Mouse (Mus musculus) layer of hippocampus, adult 2 months (tissue): ENCODE measurements around the gene Ephb3. TPM values are rescaled to one million over a fixed set of nuclear protein-coding genes. Genes with fewer than 3 reads are reported as not detected.
"Not testable (repeated sequence)": the region's sequence is repeated elsewhere in the genome, so short reads cannot be mapped to it uniquely, and the experiment has no call there.

Source experiments
- DNase-seq, 2 experiments: peaks; one replicate each; pipeline ENCODE4 v3.0.0; 2022; ENCODE audit warnings: low spot score in 2 of 2
- H3K27ac ChIP-seq: fragments of 200-600 bp; 2 replicates; pipeline ENCODE4 v1.8.1; 2022
- H3K4me3 ChIP-seq: fragments of 200-600 bp; 2 replicates; pipeline ENCODE4 v1.8.1; 2022; ENCODE audit warnings: mild to moderate bottlenecking
- CTCF ChIP-seq: fragments of 200-600 bp; conservative IDR thresholded peaks from 2 replicates; pipeline ENCODE4 v1.8.1; 2022; ENCODE audit warnings: antibody characterized with exemption, mild to moderate bottlenecking, moderate library complexity
- long read RNA-seq, 2 experiments: library from polyadenylated mRNA; stranded (forward); transcript quantifications; one replicate each; pipeline ENCODE4 v2.0.0; 2021; ENCODE audit warnings: borderline mapping rate in 2 of 2
- total RNA-seq, 2 experiments: library from RNA; stranded (reverse); gene quantifications; 2 replicates each; pipeline ENCODE4 v1.2.3; 2021

Gene Ephb3
- 10 to 100 TPM; 18.6 to 19.3 TPM for total RNA-seq
- long read RNA-seq, experiment 1, full-length matches to known transcripts, result 11 of 18 reads
- long read RNA-seq, experiment 1, partial matches to known transcripts, result 3 of 18 reads
- long read RNA-seq, experiment 1, other reads (novel, unspliced or antisense), result 4 of 18 reads
- long read RNA-seq, experiment 2, full-length matches to known transcripts, result 20 of 33 reads
- long read RNA-seq, experiment 2, partial matches to known transcripts, result 10 of 33 reads
- long read RNA-seq, experiment 2, other reads (novel, unspliced or antisense), result 3 of 33 reads

DNA sequence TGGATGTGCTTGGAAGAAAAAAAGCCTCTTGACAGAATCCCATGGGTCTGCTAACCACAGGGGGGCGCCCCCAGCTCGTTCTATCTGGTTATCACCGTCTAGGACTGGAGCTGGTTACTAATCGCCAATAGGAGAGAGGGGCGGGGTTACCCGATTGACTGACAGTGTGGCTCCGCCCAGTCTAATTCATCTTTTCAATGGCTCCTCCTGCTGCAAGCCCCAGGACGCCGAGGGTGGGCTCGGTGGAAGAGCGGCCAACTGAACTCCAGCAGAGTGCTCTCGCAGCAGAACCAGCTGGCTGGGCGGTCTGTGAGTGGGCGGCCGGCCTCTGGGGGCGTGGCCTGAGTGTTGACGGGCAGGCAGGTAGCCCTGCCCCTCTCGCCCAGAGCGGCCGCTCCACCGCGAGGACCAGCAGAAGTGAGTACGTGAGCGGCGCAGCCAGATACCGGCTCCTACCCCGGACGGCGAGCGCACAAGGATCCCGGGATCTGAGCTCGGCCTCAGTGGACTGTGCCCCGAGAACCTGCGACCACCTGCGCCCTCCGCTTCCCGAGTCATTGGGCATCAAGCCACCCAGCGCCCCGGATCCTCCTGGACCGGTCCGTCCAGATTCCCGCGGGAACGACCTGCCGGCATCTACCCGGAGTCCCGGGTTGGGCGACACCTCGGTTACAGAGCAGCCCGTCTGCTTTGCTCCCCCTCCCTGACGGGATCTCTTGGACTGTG lies at the start of gene Ephb3:
TSS of gene Ephb3 (plus strand) at position 389 of the 726 bp plus-strand sequence.
- Histone ChIP-seq H3K27ac (peak within 1 kb of the TSS; percentile 89), H3K4me3 (peak within 1 kb of the TSS; percentile 77)
- DNase-seq, result peak; percentile 99
- TF ChIP-seq CTCF, result peak; percentile 93

DNA sequence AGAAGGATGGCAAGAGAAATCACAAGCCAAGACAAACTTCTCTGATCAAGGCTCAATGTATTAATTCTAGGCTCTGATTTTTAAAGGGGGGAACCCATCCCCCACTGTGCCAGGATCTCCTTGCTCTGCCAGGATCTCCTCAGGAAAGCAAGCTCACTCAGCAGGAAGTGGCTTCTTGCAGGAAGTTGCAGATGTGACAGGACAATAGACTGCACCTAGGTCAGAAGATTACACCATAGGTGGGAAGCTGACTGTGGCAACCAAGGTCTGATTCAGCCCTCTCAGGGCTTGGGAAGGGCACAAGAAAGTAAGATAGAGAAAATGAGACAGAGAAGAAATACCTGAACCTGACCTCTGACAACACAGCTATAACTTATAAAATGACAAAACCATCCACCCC lies 48.3 kb upstream of the Ephb3 start:
- H3K4me3 ChIP-seq, DNase-seq, H3K27ac ChIP-seq: not testable (repeated sequence)

DNA sequence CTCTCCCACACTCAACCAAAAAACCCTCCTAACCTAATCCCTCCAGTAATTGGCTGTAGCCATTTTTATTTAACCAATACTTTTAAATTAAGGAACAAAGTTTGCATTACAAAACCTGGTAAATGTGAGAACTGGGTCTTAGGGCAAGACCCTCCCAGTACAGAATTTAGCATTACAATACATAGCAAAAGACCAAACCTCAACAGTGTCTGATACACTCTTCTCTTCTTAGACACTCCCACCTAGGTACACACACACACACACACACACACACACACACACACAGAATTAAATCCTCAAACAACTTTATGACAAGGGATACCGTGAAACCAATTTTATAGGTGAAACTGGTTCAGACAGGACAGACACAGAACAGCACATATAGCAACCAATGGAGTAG lies 45.3 kb upstream of the Ephb3 start:
- H3K4me3 ChIP-seq, H3K27ac ChIP-seq, DNase-seq: not testable (repeated sequence)

DNA sequence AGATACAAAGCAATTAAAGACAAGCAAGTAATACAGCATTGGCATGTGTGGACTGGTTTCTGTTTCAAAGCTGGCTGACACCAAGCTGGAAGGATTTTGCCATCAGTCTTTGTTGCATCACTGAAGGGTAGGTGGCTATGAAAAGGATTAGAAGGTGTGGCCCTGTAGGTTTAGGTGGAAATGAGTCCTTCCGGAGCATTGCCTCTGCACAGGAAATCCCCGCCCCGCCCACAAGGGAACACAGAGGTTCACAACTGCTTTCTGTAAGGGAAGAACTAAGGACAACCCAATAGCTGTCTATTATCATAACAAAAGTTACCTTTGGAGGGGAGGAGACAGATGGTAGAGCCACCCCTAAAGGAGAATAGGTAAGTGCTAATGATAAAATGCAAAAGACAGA lies 41.1 kb upstream of the Ephb3 start:
- not testable (repeated sequence) for DNase-seq, H3K4me3 ChIP-seq, H3K27ac ChIP-seq

DNA sequence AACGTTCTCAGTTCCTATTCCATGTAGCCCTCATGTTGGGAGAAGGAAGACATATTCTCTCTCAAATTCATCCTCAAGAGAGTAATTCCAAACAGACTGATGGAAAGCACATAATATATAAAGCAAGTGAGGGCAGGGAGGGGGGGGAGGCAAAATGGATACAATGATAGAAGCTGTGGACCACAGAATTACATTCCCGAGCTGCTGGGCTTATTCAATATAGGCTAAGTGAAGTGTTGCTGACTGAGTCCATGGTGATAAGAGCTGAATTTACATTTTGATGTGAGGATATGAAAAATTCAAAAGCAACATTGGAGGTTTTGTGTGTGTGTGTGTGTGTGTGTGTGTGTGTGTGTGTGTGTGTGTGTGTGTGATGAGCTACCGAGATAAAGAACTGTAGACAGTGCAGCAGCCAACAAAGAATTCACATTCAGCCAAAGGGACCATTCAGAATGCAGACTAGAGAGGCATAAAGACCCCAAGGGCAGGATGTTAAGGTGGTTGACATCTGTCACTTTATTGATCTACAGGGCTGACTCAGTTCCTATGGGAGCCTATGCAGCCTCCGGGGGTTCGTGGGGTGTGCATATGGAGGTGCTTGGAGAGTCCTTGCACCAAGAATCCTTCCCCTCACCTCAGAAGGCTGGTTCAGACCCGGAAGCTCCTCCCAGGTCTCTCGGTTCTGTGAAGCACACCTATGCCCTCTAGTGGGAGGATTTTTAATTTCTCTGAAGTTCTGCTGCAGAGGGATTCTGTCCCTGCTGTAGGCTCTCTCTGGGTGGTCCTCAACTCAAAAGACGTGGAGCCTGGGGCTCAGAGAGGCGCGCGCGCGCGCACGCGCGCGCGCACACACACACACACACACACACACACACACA lies 39.0 kb upstream of the Ephb3 start:
- TF ChIP-seq CTCF, result peak; percentile 38
- H3K27ac ChIP-seq, DNase-seq, H3K4me3 ChIP-seq: not testable (repeated sequence)

DNA sequence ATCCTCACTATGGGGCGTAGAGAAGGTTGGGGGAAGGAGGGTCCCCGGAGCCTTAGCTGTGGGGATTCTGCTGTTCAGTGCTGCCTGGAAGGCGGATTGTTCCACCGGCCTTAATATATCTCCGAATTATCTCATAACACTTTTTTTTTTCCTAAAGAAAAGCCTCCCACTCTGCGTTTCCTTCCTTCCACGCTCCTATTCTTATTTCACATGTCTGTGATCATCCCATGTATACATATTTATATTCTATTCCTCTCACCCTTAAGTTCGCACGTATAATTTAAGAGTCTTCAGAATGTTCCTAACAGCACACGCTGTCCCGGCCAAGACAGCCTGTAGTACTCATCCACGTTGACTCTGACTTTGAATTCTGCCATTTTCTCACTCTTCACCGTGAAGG lies 35.8 kb upstream of the Ephb3 start:
- DNase-seq, result no peak
- no peak for TF ChIP-seq CTCF
- Histone ChIP-seq H3K27ac (no peak overlapping the region), H3K4me3 (no peak overlapping the region)

DNA sequence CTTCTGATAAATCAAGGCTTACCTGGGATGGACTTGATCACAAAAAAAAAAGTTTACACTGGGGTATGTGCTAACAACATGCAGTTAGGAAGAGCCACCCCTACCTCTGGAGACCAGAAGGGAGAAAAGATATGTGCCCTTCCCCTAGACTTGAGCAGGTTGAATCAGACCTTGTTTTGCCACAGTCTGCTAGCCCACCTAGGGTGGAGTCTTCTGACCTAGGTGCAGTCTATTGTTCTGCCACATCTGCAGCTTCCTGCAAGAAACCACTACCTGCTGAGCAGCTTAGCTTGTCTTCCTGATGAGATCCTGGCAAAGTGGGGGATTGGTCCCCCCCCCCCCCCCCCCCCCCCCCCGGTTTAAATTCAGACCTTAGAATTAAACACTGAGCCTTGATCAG lies 29.3 kb upstream of the Ephb3 start:
- no peak for TF ChIP-seq CTCF
- H3K4me3 ChIP-seq, result no peak overlapping the region

DNA sequence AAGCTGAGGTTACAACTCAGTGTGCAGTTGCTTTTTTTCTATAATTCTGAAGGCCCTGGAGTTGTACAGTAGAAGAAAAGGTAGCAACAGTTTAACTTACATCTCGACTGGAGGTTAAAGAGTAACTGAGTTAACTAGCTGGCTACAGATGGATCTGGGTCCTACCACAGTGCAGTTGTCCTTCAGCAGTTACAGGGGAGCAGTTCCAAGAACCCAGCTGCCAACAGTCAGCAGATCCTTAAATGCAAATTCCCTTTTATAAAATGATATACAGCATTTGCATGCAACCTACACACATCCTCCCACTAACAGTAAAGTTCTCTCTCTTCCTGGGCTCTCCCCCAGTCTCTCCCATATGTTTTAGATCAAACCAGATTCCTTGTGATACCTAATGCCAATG lies 22.4 kb upstream of the Ephb3 start:
- no peak for TF ChIP-seq CTCF
- peak in 1 of 2 experiments; percentile 58 for DNase-seq
- Histone ChIP-seq H3K27ac (peak overlapping the region; percentile 72), H3K4me3 (no peak overlapping the region)

More for the DNA sequence above, 29.3 kb upstream of the Ephb3 start:
- no peak overlapping the region for H3K27ac ChIP-seq
- no peak for DNase-seq

DNA sequence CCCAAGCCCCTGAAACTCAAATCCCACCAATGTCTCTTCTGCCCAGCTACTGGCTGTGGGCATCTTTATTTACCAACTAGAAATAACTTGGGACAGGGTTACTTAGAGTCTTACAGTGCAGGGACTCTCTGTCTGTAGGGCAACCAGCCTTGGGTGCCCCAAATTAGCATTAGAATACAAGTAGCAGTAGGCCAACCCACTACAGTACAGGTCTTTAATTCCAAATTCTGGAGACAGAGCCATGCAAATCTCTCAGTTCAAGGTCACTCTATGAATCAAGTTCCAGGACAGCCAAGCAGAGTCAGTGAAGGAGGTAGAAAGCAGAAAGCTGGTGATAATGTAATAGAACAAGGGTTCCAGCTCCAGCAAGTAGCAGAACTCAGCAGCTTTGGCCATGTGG lies 19.9 kb upstream of the Ephb3 start:
- Histone ChIP-seq H3K27ac (no peak overlapping the region), H3K4me3 (no peak overlapping the region)
- no peak for TF ChIP-seq CTCF
- no peak for DNase-seq

DNA sequence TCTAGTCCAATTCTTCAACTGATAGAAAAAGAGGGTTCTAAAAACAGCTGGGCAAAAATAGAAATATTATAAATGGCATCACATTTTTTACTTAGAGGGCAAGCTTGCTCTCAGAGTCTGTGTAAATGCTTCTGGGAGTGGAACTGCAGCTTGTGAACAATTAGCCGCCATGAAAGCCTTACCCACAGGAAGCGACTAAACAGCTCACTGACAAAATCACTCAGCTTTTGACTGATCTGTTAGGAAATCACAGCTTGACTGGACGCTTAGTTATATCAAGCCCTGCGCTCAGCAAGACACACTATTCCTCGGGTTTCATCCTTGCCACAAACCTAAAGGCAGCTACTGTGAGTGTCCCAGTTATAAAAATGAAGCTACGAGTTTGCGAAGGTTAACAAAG lies 17.0 kb upstream of the Ephb3 start:
- no peak for DNase-seq
- Histone ChIP-seq H3K27ac (peak overlapping the region; percentile 84), H3K4me3 (no peak overlapping the region)
- TF ChIP-seq CTCF, result no peak

DNA sequence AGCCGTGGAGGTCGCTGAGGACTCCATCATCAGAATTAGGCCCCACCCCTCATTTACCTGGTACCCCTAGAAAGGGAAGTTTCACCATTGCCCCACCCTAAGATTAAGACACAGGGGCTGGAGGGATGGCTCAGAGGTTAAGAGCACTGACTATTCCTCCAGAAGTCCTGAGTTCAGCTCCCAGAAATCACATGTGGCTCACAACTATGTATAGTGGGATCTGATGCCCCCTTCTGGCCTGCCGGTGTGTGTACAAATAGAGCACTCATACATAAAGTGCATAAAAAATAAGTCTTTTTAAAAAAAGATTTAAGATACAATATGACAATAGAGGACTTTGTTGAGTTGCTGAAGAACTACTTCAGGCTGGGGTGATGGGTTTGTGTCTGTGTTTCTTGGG lies 16.2 kb upstream of the Ephb3 start:
- TF ChIP-seq CTCF, result peak; percentile 63
- H3K27ac ChIP-seq, result peak overlapping the region; percentile 84; the same call in 1 of the 2 replicates
- DNase-seq, result no peak
- H3K4me3 ChIP-seq, result no peak overlapping the region

DNA sequence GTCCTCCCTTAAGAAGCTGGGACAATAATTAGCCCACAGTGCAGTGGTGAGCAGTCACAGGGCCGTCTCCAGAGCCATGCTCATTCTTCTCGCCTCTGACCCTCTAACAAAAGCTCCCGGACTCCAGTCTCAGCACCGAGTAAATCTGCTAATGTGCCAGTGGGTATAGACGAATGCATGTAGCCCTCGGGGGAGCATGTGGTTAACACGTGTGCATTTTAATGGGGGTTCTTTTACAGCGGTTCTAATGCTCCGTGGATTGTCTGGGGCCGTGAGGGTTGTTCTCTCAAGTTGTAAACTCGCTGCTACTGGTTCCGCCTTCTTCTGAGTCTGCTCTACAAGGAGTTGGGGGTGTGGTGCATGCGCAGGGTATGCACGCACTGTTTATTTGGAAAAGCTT lies 13.0 kb upstream of the Ephb3 start:
- no peak for TF ChIP-seq CTCF
- peak in 1 of 2 experiments; percentile 4 for DNase-seq
- Histone ChIP-seq H3K27ac (no peak overlapping the region), H3K4me3 (no peak overlapping the region)

DNA sequence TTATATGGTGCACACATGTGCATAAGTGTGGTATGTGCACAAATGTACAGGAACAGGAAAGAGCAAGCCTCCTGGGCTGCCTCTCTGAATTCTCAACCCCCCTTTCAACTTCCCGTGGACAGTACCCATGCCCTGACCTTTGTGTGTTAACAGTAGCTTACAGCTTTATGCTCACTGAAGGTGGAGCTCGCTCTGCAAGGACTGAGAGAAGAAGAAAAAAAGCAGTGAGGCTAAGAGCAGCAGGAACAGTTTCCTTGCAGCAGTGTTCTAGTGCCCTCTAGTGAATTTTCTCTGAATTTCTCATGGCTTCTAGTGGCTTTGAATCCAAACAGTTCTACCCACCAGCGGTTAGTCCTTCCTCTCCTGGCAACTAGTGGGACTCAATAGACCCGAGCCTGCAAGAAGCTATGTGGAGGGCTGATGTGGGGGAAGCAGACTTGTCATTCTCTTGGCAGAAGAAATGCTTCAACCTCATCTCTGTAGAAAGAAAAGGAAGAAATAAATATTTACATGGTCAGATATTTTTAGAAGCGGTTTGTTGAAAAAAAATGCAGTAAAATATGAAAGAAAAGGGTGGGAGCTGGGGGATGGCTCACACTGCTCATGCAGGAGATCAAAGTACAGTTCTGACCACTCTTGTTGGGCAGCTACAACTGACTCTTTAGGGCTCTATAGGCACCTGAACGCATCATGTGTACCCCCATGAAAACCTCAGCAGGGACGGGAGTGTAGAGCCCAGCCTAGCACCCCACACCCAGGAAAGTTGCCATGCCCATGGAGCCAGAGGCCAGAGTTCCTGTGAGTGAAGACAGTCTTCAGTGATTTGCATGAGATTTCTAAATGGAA lies 11.8 kb upstream of the Ephb3 start:
- no peak overlapping the region for H3K4me3 ChIP-seq
- DNase-seq, result peak; percentile 69 to 79

More for the DNA sequence above, 11.8 kb upstream of the Ephb3 start:
- no peak overlapping the region for H3K27ac ChIP-seq
- peak; percentile 98 for TF ChIP-seq CTCF
